Mouse (Mus musculus): Measurements from ENCODE around the gene Cyp4a12a.
"Not testable (repeated sequence)": the region's sequence is repeated elsewhere in the genome, so short reads cannot be mapped to it uniquely, and the experiment has no call there.

DNA sequence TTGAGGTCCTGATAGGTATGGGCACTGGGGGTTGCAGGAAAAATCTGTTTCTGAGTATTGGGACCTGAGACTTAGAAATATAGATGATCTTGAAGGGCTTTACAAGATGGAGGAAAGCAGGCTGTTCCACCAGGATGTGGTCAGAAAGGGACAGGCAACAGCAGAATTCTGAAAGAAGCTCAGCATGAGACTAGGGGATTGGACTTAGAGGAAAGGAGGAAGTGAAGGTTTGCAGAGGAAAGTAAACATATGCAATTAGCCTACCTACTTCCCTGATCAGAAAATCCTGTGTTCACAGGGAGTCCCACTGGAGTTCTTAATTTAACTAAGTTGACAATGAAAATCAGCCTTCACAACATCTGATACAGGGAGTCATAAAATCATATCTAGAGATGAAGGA lies 26.9 kb downstream of the Cyp4a12a start:
- not testable (repeated sequence) for TF ChIP-seq GATA1, TAL1 (IDR thresholded peaks at IDR 0.05; ENCODE audit: low read length)

Data from erythroblast, embryonic 14.5 days (primary cell).